Mouse (Mus musculus): ENCODE measurements around the gene Nlrp4f. TPM values are rescaled to one million over a fixed set of nuclear protein-coding genes. Genes with fewer than 3 reads are reported as not detected.

Nlrp4f gene
- total RNA-seq (2012; rRNA removed) (0.04 TPM in 1 of 2 replicates, not detected in the other), polyA plus RNA-seq (2012; ENCODE audit: insufficient read depth in 1 of 2, insufficient read length in 2 of 2, low read depth in 1 of 2, low replicate concordance in 2 of 2, missing spikeins in 1 of 2) (not detected)

DNA sequence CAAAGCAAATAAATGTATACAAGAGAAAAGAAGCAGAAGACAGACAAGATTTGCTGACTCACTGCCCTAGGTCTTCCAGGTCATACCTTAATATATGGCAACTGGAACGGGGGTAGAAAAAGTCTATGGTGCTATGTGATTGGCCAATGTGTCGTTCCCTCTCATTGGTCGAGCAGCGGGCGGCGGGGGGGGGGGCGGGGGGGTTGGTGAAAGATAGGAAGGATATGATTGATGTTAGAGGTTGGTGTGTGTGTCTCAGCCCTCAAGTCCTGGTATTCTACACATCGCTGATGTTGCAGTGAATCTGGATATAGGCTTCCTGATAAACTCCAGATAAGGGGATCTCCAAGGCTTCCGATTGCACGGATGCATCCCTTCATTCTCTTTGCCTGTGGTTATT, at the start of gene Nlrp4f:
TSS of gene Nlrp4f (minus strand) at position 101 of the 400 bp plus-strand sequence.
- Histone ChIP-seq H3K27ac (ENCODE audit: control insufficient read depth, low read depth, low read length) (no peak within 1 kb of the TSS), H3K36me3 (ENCODE audit: control insufficient read depth in 1 of 2, insufficient read depth in 2 of 2, low read length in 2 of 2) (no peaks in the 10 kb centered on the region), H3K4me1 (ENCODE audit: control insufficient read depth in 1 of 2, insufficient read depth in 2 of 2, low read length in 2 of 2) (no peaks in the 10 kb centered on the region; a peak in 1 of 4 replicates), H3K9ac (ENCODE audit: control insufficient read depth, low read depth, low read length, poor library complexity, severe bottlenecking) (no peak within 1 kb of the TSS), H3K79me2 (ENCODE audit: control insufficient read depth, insufficient read depth, low read length, poor library complexity) (no peaks in the 10 kb centered on the region), H3K27me3 (ENCODE audit: control insufficient read depth in 1 of 2, insufficient read depth in 2 of 2, low read length in 2 of 2) (no peaks in the 10 kb centered on the region), H3K4me3 (ENCODE audit: control insufficient read depth in 1 of 2, insufficient read depth in 1 of 2, low read depth in 2 of 2, low read length in 2 of 2) (no peak within 1 kb of the TSS), H3K9me3 (replicated peaks; ENCODE audit: insufficient read depth, low read length) (no peaks in the 10 kb centered on the region)
- no peak for DNase-seq (ENCODE audit: low read depth, low spot score)
- TF ChIP-seq MYC (IDR thresholded peaks at IDR 0.05; ENCODE audit: low read depth, low read length) (no peak), SMC3 (IDR thresholded peaks at IDR 0.05; ENCODE audit: low read depth, low read length) (no peak), JUND (IDR thresholded peaks at IDR 0.05; ENCODE audit: low read depth, low read length) (no peak), MEF2A (IDR thresholded peaks at IDR 0.05; ENCODE audit: extremely low read depth, insufficient replicate concordance, low read depth, low read length, poor library complexity, severe bottlenecking) (no peak), KAT2A (conservative IDR thresholded peaks at IDR 0.05; ENCODE audit: low read depth, low read length) (no peak), USF2 (IDR thresholded peaks at IDR 0.05; ENCODE audit: borderline replicate concordance in 1 of 2, insufficient read depth in 1 of 2, low read depth in 1 of 2, low read length in 2 of 2) (no peak)

DNA sequence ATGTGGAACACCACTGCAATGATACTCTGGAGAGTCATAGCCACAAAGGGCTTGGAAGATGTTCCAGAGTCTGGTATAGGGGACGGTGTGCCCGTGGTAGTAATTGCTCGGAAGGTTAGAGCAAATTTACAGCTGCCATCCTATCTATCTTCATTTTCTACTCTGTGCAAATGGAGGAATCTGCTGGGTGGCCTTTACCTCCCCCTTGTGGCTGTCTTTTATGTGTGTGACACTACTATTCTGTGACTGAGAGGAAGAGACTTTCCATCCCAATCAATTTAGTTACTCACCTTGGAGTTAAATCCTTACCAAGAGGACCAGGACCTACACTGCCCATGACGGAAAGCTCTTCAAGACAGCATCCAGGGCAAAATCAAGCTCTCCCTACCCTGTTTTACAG, 37.5 kb upstream of the Nlrp4f start:
- peaks cover 0 to 10% of the 10 kb centered on the region in 2 experiments; a peak in 2 of 4 replicates for H3K4me1 ChIP-seq (ENCODE audit: control insufficient read depth in 1 of 2, insufficient read depth in 2 of 2, low read length in 2 of 2)
- peaks cover 2 to 7% of the 10 kb centered on the region in 2 experiments; a peak in 3 of 4 replicates for H3K36me3 ChIP-seq (ENCODE audit: control insufficient read depth in 1 of 2, insufficient read depth in 2 of 2, low read length in 2 of 2)
- TF ChIP-seq CTCF (IDR thresholded peaks at IDR 0.05 in 2 of 3, conservative IDR thresholded peaks at IDR 0.05 in 1 of 3; ENCODE audit: control insufficient read depth in 1 of 3, insufficient read depth in 1 of 3, low read depth in 2 of 3, low read length in 3 of 3, poor library complexity in 1 of 3, severe bottlenecking in 1 of 3): peak in 2 of 3 experiments; percentile 26 to 53; a peak in 3 of 6 replicates
- TF ChIP-seq RAD21 (IDR thresholded peaks at IDR 0.05; ENCODE audit: low read depth, low read length): peak; percentile 40
- TF ChIP-seq ELF1 (IDR thresholded peaks at IDR 0.05; ENCODE audit: low read depth, low read length): no peak
- peak; percentile 53 for TF ChIP-seq SMC3 (IDR thresholded peaks at IDR 0.05; ENCODE audit: low read depth, low read length)
- no peak for TF ChIP-seq KAT2A (conservative IDR thresholded peaks at IDR 0.05; ENCODE audit: low read depth, low read length)
- no peak overlapping the region for H3K27ac ChIP-seq (ENCODE audit: control insufficient read depth, low read depth, low read length)
- DNase-seq (ENCODE audit: low read depth, low spot score): peak; percentile 46
- no peak overlapping the region for H3K4me3 ChIP-seq (ENCODE audit: control insufficient read depth in 1 of 2, insufficient read depth in 1 of 2, low read depth in 2 of 2, low read length in 2 of 2)
- H3K27me3 ChIP-seq (ENCODE audit: control insufficient read depth in 1 of 2, insufficient read depth in 2 of 2, low read length in 2 of 2): no peaks in the 10 kb centered on the region
- H3K79me2 ChIP-seq (ENCODE audit: control insufficient read depth, insufficient read depth, low read length, poor library complexity): peaks cover 32% of the 10 kb centered on the region
- H3K9me3 ChIP-seq (replicated peaks; ENCODE audit: insufficient read depth, low read length): no peaks in the 10 kb centered on the region
- no peak overlapping the region for H3K9ac ChIP-seq (ENCODE audit: control insufficient read depth, low read depth, low read length, poor library complexity, severe bottlenecking)

DNA sequence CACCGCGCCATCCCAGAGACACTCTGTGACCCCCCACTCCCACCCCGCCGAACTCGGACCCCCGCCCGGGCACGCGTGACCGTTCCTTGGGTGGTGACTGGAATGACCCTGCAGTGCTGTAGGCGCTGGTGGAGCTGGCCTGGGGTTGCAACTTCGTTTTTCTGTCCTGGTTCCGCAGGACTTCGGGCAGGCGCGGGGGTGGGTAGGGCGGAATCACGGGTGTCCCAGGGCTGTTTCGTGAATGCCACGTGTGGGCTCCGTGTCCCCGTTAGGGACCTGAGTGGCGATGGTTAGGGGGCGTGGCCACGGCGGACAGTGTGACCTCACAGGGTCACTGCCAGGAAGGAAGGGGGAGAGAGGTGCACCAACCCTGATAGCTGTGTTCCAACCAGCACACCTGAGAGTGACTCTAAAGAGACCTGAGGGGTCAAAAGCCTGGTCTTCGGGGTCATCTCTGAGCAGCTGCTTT, 36.6 kb upstream of the Nlrp4f start:
- peak overlapping the region; percentile 86 for H3K9ac ChIP-seq (ENCODE audit: control insufficient read depth, low read depth, low read length, poor library complexity, severe bottlenecking)
- peak overlapping the region; percentile 82 to 87 for H3K4me3 ChIP-seq (ENCODE audit: control insufficient read depth in 1 of 2, insufficient read depth in 1 of 2, low read depth in 2 of 2, low read length in 2 of 2)
- peaks cover 32% of the 10 kb centered on the region for H3K79me2 ChIP-seq (ENCODE audit: control insufficient read depth, insufficient read depth, low read length, poor library complexity)
- no peak overlapping the region for H3K27ac ChIP-seq (ENCODE audit: control insufficient read depth, low read depth, low read length)
- peaks cover 0 to 10% of the 10 kb centered on the region in 2 experiments; a peak in 2 of 4 replicates for H3K4me1 ChIP-seq (ENCODE audit: control insufficient read depth in 1 of 2, insufficient read depth in 2 of 2, low read length in 2 of 2)
- no peak for DNase-seq (ENCODE audit: low read depth, low spot score)
- H3K36me3 ChIP-seq (ENCODE audit: control insufficient read depth in 1 of 2, insufficient read depth in 2 of 2, low read length in 2 of 2): peaks cover 2% of the 10 kb centered on the region in 2 experiments; a peak in 3 of 4 replicates
- TF ChIP-seq E2F4 (IDR thresholded peaks at IDR 0.05; ENCODE audit: borderline replicate concordance, low read depth, low read length) (no peak), CTCF (IDR thresholded peaks at IDR 0.05 in 2 of 3, conservative IDR thresholded peaks at IDR 0.05 in 1 of 3; ENCODE audit: control insufficient read depth in 1 of 3, insufficient read depth in 1 of 3, low read depth in 2 of 3, low read length in 3 of 3, poor library complexity in 1 of 3, severe bottlenecking in 1 of 3) (no peak), MYB (IDR thresholded peaks at IDR 0.05; ENCODE audit: low read depth, low read length) (no peak), RAD21 (IDR thresholded peaks at IDR 0.05; ENCODE audit: low read depth, low read length) (no peak), MAFK (IDR thresholded peaks at IDR 0.05; ENCODE audit: borderline replicate concordance, low read depth, low read length) (no peak), NRF1 (IDR thresholded peaks at IDR 0.05; ENCODE audit: insufficient read depth, low read depth, low read length, poor library complexity, severe bottlenecking) (no peak), GABPA (IDR thresholded peaks at IDR 0.05; ENCODE audit: low read depth, low read length) (no peak), EP300 (IDR thresholded peaks at IDR 0.05; ENCODE audit: low read depth in 1 of 2, low read length in 2 of 2) (no peak)
- H3K9me3 ChIP-seq (replicated peaks; ENCODE audit: insufficient read depth, low read length): no peaks in the 10 kb centered on the region
- no peaks in the 10 kb centered on the region for H3K27me3 ChIP-seq (ENCODE audit: control insufficient read depth in 1 of 2, insufficient read depth in 2 of 2, low read length in 2 of 2)

Data from MEL (cell line).